Comparison of ENCODE assay signal across 19 mouse cellular contexts in genomic region chr6:135944358-135944757, GRCm38 (mm10).
"Had no signal": no experiment of that assay in that cellular context is flagged by ENCODE, and none has a peak within 500 bp of the region (broad histone marks: within the 10 kb centered on the region; RNA-seq: fewer than 3 reads in every experiment).

No protein-coding gene starts in this region.

- H3K9me3 ChIP-seq: midbrain, embryonic 10.5 days; midbrain, embryonic 12.5 days; neural tube, embryonic 13.5 days; neural tube, embryonic 15.5 days had no signal

- H3K27me3 ChIP-seq: midbrain, embryonic 12.5 days; neural tube, embryonic 13.5 days; neural tube, embryonic 15.5 days had no signal

- H3K27ac ChIP-seq: midbrain, embryonic 10.5 days; midbrain, embryonic 12.5 days; neural tube, embryonic 13.5 days; neural tube, embryonic 15.5 days had no signal

- H3K36me3 ChIP-seq: midbrain, embryonic 10.5 days; midbrain, embryonic 12.5 days; neural tube, embryonic 13.5 days; neural tube, embryonic 15.5 days had no signal

- ATAC-seq: midbrain, embryonic 16.5 days had no signal

- H3K4me1 ChIP-seq: midbrain, embryonic 10.5 days; neural tube, embryonic 13.5 days; neural tube, embryonic 15.5 days had no signal

- H3K9ac ChIP-seq: lung, embryonic 14.5 days; midbrain, embryonic 12.5 days; neural tube, embryonic 13.5 days; neural tube, embryonic 15.5 days had no signal

- H3K4me2 ChIP-seq: lung, embryonic 14.5 days; midbrain, embryonic 12.5 days; neural tube, embryonic 13.5 days; neural tube, embryonic 15.5 days had no signal

- H3K4me3 ChIP-seq: midbrain, embryonic 10.5 days; midbrain, embryonic 12.5 days; myocyte; neural tube, embryonic 13.5 days; neural tube, embryonic 15.5 days had no signal

- DNase-seq: lung, adult 18-20 months; lung, embryonic 14.5 days; lung, postnatal 10 days; lung, postnatal 4 days; midbrain, embryonic 14.5 days; retina, postnatal 1 day; right cerebral cortex, adult 18-20 months; right cerebral cortex, postnatal 25 days; right cerebral cortex, postnatal 4 days; spleen, adult 18-20 months; thymus, adult 18-20 months; thymus, postnatal 14 days; thymus, postnatal 36 days had no signal
